Mouse (Mus musculus) ES-CJ7 (cell line): ENCODE measurements around the gene Slc22a20.
A peak's percentile ranks its signal among the peaks of the same experiment; 100 is the strongest.

Source experiments
- DNase-seq: peaks from one replicate; pipeline ENCODE4 v3.0.0; 2011; ENCODE audit warnings: low read depth, low spot score

Slc22a20 gene

DNA sequence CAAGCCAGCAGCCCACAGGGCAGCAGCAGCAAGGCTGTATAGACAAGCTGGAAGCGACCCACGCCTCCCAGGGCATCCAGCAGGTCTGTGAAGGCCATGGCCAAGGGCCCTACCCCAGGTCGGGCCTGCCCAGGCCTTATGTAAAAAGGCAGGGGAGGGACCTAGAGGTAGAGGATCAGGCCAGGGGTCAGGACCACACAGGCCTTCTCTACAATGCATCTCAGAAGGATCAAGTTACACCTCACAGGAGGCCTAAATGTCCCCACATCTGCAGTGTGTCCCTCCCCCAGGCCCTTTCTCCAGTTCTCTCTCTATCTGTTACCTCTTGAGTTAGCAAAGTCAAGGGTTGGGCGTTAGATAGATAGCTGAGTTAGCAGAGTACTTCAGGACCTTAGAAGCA is at the start of gene Slc22a20:
TSS of gene Slc22a20 (minus strand) at position 101 of the 400 bp plus-strand sequence.
- no peak for DNase-seq

DNA sequence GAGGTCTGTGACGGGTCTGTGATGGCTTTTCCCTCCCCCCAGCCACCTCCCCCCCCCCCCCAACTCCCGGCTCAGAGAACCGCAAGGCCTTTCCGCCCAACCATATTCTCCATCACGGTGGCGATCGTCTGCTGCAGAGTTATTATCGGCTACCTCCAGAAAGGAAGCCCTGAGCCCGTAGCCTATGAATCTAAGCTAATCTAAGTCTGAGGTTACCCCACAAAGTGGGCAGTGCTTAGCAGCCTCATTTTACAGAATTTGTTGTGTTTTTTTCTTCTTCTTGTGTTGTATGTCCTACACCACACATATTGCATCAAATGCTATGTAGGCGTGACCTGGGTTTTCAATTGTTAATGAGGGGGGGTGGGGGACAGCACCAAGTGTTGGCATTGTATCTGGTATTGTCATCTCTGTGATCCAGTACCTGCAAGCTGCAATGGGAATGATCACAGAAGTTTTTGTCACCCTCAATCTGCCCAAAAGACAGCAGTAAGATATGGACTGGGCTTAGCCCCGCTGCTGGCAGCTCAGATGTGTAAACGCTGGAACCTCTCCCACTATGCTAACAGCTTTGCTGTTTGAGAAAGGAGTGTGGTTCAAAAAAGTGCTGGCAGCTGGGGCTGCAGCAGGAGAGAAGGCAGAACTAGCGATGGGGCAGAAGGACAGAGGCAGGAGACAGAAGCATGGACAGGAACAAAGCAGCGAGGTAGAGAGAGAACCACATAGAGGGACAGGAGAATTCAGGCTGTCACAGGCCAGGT is 44.8 kb upstream of the Slc22a20 start:
- DNase-seq: no peak

DNA sequence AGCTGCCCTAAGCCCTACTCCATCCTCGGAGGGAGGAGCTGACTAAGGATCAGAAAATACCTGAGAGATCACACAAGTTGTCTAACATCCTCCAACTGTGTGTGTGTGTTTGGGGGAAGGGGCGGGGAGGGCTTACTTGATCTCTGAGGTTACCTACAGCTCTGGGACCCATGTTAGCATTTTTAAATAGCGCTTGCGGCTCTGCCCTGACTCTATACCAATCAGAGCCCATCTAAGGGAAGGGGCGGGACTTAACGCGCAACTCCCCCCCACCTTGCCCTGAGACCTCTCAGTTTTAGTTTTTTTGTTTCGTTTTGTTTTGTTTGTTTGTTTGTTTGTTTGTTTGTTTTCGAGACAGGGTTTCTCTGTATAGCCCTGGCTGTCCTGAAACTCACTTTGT is 43.5 kb upstream of the Slc22a20 start:
- DNase-seq: peak; percentile 72

DNA sequence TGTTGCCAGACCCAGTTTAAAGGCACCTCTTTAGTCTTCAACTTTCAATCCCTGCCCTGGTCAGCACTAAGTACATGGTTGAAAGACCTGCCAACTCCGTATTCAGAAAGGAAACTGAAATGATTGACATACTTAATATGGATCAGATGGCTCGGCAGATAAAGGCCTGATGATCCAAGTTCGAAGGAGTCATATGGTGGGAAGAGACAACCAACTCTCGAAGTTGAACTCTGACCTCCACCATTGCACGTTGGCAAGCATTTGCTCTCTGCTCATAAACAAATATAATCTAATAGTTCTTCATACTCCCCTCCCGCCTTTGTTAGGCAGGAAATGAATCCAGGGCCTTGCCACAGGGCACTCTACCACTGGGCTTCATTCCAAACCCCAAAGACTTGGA is 43.0 kb upstream of the Slc22a20 start:
- no peak for DNase-seq

DNA sequence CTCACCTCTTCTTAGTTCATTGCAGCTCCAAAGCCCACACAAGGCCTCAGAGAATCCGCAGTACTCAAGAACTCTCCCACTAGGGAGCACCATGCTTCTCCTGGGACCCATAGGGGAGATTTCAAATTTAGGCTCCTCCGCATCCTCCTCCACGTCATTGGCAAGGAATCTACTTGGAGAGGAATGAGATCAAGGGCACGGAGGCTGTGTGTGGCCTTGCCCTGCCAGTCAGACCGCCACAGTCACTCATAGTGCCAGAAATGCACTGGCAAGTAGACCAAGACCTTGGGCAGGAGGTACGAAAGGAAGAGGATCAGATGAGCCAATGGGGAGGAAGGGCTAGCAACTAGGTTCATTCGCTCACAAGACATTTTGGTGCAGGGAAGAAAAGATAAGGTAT is 38.0 kb upstream of the Slc22a20 start:
- no peak for DNase-seq

DNA sequence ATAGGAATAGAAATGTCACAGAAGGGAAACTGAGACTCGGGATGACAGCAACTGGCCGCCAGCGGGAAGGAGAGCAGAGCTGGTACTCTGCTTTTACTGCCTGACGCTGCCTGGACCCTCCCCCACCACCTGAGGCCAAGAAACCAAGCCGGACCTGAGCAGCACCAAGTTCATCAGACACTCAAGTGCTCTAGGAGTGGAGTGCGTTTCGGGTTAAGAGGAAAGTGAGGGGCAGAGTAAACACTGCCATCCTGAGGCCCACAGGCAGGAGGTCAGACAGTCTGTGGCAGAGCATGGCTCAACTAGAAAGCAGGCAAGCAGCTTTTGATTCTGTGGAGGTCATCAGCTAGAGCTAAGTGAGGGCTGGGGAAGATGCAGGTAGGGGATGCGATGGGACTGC is 37.1 kb upstream of the Slc22a20 start:
- DNase-seq: no peak

DNA sequence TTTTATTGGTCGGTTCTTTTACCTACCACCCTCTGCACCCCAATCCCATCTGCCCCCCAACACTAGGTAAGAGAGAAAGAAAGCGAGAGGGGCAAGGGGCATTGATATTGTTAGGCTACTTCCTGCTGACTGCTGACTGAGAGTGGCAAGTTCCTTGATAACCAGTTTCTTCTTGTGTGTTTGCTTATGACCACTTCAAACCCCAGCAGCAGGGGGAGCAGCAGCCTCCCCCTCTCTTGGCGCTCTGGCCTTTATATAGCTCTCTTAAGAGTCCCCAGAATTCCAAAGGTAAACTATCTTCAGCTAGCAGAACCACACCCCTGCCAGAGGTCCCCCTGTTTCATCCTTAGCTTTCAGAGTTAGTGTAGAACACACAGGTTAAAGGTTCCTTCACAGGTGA is 34.3 kb upstream of the Slc22a20 start:
- DNase-seq: no peak

DNA sequence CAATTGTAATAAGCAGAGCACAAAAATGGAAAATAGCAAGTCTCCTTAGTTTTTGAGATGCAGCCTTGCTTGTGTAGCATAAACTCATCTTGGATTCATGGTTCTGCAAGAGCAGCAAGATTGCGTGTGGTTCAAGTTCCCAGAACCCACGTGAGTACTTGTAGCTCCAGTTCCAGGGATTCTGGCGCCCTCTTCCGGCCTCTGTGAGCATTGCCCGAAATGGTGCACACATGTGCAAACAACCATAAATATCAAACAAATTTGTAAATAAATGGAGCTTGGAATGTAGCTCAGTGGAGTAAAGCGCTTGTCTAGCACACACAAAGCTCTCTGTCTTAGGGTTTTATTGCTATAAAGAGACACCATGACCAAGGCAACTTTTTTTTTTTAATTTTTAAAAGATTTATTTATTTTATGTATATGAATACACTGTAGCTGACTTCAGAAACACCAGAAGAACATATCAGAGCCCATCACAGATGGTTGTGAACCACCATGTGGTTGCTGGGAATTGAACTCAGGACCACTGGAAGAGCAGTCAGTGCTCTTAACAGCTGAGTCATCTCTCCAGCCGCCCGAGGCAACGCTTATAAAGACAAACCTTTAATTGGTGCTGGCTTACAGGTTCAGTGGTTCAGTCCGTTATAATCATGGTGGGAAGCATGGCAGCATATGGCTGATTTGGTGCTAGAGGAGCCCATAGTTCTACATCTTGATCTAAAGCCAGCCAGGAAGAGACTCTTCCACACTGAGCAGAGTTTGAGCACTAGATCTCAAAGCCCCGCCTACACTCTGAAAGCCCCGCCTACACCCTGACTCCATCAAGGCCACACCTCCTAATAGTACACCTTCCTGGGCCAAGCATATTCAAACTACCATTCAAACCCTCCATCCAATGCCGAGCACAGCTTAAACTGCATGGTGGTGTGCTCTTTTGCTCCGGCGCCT is 32.5 kb upstream of the Slc22a20 start:
- peak; percentile 93 for DNase-seq

DNA sequence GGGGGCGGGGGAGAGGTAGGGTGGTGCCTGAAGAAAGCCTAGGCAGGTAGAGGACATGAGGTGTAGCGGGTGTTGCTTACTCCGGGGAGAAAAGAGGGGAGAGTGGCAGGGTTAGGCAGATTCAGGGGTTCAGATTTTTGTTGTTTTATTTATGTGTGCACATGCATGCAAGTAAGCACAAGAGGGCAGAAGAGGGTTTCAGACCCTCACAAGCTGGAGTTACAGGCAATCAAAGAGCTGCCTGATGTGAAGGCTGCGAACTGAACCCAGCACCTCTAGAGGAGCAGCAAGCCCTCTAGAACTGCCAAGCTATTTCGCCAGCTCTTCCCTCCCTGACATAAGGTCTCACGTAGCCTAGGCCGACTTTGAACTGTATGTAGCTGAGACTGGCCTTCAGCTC is 30.6 kb upstream of the Slc22a20 start:
- peak; percentile 74 for DNase-seq

DNA sequence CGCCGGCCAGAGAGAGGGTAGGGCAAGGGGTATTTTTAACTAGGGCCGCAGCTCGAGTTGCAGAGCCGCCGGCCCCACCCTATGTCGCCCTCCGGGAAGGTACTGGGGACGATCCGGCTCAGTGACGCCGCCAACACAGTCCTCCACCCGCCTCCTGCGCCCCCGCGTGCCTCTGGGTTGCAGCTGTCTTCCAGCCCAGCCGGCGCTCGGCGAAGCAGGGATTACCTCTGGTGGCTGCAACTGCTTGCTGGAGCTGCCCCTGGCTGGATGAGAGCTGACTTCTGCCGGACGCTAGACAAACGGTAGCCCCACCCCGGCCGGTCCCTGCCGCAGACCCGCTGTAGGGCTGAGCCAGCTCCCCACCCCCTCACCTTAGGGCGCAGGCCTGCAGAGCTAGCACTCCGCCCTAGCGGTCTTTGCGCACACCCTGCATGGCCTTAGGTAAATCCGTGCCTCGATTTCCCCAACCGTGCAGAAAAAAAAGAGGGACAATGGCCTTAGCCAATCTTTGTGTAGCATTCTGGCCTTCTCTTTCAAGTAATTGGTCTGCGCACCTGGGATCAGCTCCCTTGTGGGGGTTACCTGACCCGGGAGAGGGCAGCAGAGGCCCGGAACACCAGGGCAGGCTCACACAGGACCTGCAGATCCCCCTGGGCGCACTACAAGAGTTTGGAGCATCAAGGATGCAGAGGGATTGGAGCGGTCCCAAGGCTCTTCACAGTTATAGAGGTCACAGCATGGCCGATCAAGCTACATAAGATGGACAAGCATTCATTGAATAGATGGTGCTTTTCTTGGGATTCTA is 29.8 kb upstream of the Slc22a20 start, which contains the start of gene Capn1:
TSS of gene Capn1 (minus strand) at position 387 of the 805 bp plus-strand sequence.
- DNase-seq: peak; percentile 79

DNA sequence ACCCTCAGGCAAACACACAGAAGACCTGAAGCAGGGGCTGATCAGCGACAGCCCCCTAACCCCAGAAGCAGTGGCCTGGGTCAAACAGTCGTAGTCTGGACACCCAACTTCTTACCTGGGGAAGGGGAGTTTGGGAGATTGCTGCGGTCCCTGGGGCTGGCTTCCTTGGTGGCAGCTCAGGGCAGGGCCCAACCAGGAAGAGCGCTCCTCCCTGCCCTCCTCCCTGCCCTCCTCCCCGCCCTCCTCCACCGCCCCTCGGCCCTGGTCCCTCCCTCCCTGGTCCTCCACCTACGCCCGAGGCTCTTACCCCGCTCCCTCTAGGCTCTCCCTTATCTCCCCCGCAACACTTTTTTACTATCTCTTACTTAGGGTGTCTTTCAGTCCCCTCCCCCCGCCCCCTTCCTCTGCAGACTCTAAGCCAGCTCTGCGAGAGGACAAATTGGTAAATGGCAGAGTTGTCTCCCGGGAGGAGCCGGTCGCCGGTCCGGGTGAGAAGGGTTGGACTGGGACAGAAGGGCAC is 29.1 kb upstream of the Slc22a20 start:
- DNase-seq: peak; percentile 64

DNA sequence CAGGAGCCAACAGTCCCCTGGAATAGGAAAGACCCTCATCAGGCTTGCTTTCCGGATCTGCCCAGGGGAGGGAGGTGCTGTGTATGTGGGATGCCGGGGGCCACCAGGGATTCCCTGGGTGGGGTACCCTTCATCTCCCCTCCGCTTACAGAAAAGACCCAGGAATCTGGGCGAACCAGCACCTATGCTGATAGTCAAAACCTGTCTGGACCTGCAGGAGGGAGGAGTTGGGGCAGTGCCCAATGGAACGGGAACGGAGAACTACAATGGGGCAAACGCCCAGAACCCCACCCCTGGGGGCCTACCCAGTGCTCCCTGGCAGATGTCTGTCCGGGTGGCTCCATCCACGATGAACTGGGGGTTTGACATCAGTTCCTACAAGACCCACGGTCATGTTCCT is 27.7 kb upstream of the Slc22a20 start:
- no peak for DNase-seq

DNA sequence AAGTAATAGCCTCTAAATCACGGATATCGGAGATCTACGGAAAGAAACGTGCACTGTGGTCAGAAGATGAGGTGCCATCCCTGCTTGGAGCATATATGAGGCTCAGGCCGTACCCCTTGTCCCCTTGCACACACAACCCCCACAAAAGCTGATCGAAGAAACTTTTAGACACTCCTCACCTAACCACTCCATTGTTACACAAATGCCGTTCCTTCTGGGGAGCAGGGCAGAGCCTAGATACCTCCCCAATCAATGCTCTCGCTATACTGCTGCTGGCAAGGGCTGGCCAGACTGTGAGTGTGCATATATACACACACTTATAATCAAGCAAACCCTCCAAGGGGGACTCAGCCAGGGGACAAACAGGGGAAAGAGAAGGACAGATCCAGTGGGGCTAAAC is 23.2 kb upstream of the Slc22a20 start:
- peak; percentile 70 for DNase-seq

DNA sequence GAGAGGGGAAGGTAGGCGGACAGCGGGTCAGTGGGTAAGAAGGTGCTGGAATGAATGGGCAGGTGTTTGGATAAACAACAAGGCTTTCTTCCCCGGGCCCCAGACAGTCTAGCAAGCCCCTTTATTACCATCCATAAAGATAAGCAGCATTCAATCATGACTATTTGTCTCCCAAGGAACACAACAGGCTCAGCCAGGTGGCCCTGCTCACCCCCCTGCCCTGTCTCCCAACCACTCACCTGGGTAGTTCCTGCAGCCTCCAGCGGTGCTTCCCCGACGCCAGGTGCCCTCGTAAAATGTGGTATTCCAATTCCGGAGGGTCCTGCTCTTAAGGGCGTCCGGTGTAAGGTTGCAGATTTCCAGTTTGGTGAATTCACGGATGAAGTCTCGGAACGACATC is 21.1 kb upstream of the Slc22a20 start:
- DNase-seq: no peak

DNA sequence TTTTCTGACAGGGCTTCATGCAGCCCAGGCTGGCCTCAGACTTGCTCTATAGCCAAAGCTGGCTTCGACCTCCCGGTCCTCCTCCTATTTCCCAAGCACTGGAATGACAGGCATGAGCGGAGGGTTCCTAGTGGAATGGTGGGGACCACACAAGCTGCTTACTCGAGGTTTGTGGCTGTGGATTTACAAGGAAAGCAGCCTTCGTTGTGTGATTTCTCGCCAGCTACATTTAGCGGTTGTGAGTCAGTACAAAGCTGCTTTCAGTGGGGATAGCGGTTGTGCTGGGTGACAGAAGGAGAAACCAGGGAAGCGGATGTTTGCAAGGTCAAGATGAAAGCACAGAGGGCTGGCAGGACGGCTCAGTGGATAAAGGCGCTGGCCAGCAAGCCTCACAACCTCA is 19.6 kb upstream of the Slc22a20 start:
- DNase-seq: no peak

DNA sequence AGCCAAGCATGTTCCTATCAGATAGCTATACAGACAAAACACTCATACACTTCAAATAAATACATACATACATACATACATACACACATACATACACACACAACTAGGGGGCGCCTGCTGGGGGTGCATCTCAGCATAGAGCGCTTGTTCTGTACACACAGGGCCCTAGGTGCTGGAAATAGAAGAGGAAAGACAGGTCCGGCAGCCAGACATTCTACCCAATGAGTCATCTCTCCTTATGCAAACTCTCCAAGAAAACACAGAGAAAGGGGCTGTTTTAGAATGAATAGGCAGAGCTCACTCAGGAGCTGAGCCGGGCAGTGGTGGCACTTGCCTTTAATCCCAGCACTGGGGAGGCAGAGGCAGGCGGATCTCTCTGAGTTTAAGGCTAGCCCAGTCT is 14.0 kb upstream of the Slc22a20 start:
- DNase-seq: no peak

DNA sequence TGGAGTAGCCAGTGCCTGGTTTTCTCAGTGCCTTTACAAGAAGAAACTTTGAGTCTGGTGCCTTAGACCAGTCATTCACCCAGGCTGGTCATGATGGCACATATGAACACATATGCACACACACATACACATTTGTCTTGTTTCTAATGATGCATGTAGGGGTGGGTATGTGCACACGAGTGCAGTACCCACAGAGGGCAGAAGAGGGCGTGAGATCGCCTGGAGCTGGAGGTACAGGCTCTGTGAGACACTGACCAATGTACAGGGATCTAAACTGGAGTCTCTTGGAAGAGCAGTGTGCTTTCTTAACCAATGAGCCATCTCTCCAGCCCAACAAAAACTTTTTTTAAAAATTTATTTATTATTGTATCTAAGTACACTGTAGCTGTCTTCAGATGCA is 12.2 kb upstream of the Slc22a20 start:
- DNase-seq: peak; percentile 53

DNA sequence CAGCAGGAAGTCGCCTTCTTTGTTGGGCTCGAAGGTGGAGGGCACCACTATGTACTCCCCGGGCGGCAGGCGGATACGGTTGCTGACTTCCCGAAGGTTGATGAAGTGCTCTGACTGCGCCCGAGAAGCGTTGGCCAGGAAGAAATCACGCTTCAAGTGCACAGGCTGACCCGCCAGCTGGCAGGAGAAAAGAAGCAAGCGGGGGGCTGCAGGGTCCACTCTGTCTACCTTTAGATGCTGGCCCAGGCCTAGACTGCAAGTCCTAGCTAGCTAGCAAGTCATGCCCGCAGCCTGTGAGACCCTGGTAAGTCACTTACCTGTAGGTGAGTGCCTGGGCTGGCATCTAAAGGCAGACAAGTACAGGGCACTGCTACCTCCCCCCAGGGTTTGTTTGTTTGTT is 8.8 kb upstream of the Slc22a20 start:
- no peak for DNase-seq

DNA sequence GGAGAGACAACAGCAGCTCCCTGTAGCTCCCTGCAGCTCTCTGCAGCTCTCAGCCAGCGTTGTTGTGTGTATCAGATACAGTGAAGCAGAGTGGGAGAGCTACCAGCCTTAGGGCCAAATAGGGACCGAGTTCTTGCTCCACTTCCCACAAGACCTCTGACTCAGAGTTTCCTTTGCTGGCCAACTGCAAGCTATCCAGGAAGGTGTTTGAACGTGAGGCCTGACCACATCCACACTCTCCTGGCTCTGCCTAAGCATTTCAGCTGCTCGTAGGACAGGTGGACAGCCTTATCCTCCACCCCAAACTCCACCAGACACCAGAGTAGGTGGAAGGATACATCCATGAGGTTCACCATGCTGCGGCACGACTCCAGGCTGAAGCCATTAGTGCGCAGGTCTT is 6.1 kb upstream of the Slc22a20 start:
- DNase-seq: no peak

DNA sequence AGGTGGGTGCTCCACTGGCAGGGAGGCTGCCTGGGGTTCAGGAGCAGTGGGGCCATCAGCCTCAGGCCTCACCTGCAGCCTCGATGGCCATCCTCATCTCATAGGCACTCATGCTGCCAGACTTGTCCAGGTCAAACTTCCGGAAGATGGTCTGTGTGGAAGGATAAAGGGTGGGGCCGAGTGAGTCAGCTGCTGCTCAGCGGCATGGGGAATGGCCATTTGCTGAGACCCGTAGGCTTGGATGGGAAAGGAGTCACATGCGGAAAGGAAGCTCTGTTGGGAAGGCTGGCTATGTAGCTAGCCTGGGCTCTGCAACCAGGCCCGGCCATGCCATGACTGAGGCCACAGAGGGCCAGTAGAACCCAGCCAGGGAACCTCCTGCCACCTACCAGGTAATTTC is 5.5 kb upstream of the Slc22a20 start:
- no peak for DNase-seq

DNA sequence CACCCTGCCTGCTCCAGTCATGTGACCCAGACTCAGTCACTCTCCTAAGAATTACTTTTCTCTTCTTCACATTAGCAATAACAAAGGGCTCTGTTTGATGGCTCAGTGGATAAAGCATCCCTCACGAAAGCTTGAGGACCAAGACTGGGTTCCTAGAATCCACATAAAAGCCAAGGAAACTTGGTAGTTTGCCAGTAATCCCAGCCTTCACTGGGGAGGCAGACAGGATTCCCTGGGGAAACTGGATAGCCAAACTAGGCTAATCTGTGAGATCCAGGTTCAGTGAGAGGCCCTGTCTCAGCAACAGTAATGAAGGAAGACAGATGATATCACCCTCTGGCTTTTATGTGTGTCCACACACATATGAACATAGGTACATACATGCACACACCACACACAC is 5.0 kb upstream of the Slc22a20 start:
- no peak for DNase-seq

DNA sequence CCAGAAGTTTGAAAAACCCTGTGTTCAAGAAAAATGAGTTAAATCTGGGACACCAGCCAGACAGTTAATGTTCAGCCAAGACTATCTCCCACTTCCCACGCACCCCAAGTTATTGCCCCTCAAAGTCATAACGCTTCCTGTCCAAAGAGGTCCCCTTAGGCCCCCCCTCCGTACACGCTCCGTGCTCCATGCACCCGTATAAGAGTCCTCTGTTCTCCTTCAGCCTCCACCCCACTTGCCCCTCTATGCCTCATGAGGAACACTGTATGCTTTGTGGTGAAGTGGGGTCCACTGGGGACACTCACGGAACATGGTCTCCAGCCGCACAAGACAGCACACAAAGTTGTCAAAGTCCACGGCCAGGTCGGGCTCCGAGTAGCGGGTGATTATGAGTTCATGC is 4.1 kb upstream of the Slc22a20 start:
- DNase-seq: no peak
